Mouse (Mus musculus): ENCODE measurements around the gene Gm17428. TPM values are rescaled to one million over a fixed set of nuclear protein-coding genes. Genes with fewer than 3 reads are reported as not detected.

The Gm17428 gene
- not detected in 2 replicates for polyA plus RNA-seq (2015; fragmentation: Nextera tagmentation; extraction: Ambion mirVana)

DNA sequence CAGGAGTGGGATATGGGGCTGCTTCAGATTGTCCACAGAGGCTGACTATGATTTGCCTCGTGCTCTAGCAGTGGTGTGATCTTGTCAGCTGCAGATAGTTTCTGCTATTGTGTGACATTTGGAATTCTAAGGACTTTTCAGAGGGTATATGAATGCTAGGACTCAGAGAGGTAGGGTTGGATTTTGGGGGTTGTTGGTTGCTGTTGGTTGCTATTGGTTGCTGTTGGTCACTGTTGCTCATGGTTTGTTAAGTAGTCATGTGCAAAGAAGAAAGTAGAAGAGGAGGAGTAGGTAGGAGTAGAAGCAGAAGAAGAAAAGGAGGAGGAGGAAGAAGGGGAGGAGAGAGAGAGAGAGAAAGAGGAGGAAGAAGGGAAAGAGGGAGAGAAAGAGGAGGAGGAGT, at the start of gene Gm17428:
TSS of gene Gm17428 (plus strand) at position 301 of the 400 bp plus-strand sequence.
- Histone ChIP-seq H3K27me3 (ENCODE audit: insufficient read depth, low read length) (no peaks in the 10 kb centered on the region), H3K27ac (ENCODE audit: low read length) (no peak within 1 kb of the TSS), H3K36me3 (ENCODE audit: insufficient read depth, low read length) (no peaks in the 10 kb centered on the region), H3K9ac (replicated peaks; ENCODE audit: low read length) (no peak within 1 kb of the TSS), H3K9me3 (ENCODE audit: low read length) (no peaks in the 10 kb centered on the region), H3K4me2 (replicated peaks; ENCODE audit: low read depth, low read length) (no peak within 1 kb of the TSS), H3K4me1 (ENCODE audit: insufficient read depth, low read length) (no peaks in the 10 kb centered on the region), H3K4me3 (ENCODE audit: low read length) (no peak within 1 kb of the TSS)
- WGBS: 80% methylated on average over 1 of the region's 1 CpGs
- ATAC-seq (ENCODE audit: low FRiP score, low TSS enrichment): no peak

DNA sequence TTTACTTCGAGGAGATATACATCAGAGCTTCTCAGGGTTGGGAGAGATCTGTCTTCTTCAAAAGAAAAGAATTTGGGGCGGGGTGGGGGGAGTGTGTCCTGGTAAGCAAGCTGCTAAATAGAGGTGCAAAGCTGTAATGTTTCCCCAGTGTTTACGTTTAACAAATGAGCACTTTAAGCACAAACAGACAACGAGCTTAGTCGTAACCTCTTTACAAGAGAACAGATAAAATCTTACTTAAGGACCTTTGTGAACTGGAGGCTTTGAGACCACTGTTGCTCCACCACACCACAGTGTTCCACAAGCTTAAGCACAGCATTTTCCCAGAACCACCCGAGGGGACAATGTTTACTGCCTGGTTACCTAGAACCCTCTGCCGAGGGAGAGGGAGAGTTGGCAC, 49.4 kb upstream of the Gm17428 start:
- Histone ChIP-seq H3K4me1 (ENCODE audit: insufficient read depth, low read length) (peaks cover 32% of the 10 kb centered on the region), H3K27ac (ENCODE audit: low read length) (peak overlapping the region; percentile 99), H3K4me3 (ENCODE audit: low read length) (peak overlapping the region; percentile 55), H3K9ac (replicated peaks; ENCODE audit: low read length) (peak overlapping the region; percentile 82), H3K9me3 (ENCODE audit: low read length) (no peaks in the 10 kb centered on the region), H3K27me3 (ENCODE audit: insufficient read depth, low read length) (0 out of 2 replicates have a peak, but pooled peaks cover 2% of the 10 kb centered on the region), H3K36me3 (ENCODE audit: insufficient read depth, low read length) (no peaks in the 10 kb centered on the region), H3K4me2 (replicated peaks; ENCODE audit: low read depth, low read length) (peak overlapping the region; percentile 81)
- 10% methylated on average over 7 of the region's 7 CpGs for WGBS
- no peak for ATAC-seq (ENCODE audit: low FRiP score, low TSS enrichment)

DNA sequence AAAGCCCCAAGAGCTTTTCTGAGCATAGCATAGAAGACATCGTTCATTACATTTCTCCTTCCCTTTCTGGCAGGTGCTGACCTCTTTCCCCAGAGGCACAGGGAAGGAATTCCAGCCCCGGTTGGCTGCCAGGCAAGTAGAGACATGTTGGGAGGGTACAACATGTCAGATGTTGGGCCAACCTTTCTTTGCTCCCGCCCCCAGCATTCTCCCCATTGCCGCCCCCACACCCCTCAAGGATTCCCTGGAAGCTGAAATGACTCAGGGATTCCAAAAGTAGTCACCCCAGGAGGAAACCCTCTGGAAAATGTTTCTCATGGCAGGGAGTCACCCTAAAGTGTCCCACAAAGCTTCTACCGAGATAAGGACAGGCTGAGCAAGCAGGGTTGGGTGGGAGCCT, 46.9 kb upstream of the Gm17428 start:
- WGBS: 66% methylated on average over 5 of the region's 5 CpGs
- Histone ChIP-seq H3K4me1 (ENCODE audit: insufficient read depth, low read length) (peaks cover 26% of the 10 kb centered on the region), H3K4me3 (ENCODE audit: low read length) (no peak overlapping the region), H3K27ac (ENCODE audit: low read length) (no peak overlapping the region), H3K9me3 (ENCODE audit: low read length) (no peaks in the 10 kb centered on the region), H3K4me2 (replicated peaks; ENCODE audit: low read depth, low read length) (no peak overlapping the region), H3K36me3 (ENCODE audit: insufficient read depth, low read length) (no peaks in the 10 kb centered on the region), H3K9ac (replicated peaks; ENCODE audit: low read length) (no peak overlapping the region), H3K27me3 (ENCODE audit: insufficient read depth, low read length) (0 out of 2 replicates have a peak, but pooled peaks cover 2% of the 10 kb centered on the region)
- no peak for ATAC-seq (ENCODE audit: low FRiP score, low TSS enrichment)

DNA sequence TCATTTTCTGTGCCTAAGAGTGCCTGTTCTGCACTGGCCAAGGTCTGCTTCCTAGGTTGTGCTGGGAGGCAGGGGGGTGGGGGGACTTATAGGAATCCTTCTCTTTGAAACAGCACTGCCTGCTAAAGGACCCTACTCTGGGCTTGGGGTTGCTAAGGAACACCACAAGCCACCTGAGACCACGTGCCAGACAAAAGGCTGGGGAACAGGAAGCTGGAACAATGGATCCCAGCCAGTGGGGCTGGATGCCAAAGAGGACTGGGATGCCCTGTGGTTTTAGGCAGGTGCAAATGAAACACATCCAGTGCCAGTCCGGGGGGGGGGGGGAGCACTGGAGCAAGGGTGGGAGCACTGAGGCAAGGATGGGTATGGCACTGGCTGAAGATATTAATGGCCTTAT, 46.3 kb upstream of the Gm17428 start:
- H3K9me3 ChIP-seq (ENCODE audit: low read length): no peaks in the 10 kb centered on the region
- no peak overlapping the region for H3K9ac ChIP-seq (replicated peaks; ENCODE audit: low read length)
- no peak for ATAC-seq (ENCODE audit: low FRiP score, low TSS enrichment)
- 0 out of 2 replicates have a peak, but pooled peaks cover 2% of the 10 kb centered on the region for H3K27me3 ChIP-seq (ENCODE audit: insufficient read depth, low read length)
- no peak overlapping the region for H3K4me2 ChIP-seq (replicated peaks; ENCODE audit: low read depth, low read length)
- H3K4me3 ChIP-seq (ENCODE audit: low read length): no peak overlapping the region
- H3K27ac ChIP-seq (ENCODE audit: low read length): no peak overlapping the region
- no peaks in the 10 kb centered on the region for H3K36me3 ChIP-seq (ENCODE audit: insufficient read depth, low read length)
- WGBS: 37% methylated on average over 2 of the region's 2 CpGs
- H3K4me1 ChIP-seq (ENCODE audit: insufficient read depth, low read length): peaks cover 23% of the 10 kb centered on the region

DNA sequence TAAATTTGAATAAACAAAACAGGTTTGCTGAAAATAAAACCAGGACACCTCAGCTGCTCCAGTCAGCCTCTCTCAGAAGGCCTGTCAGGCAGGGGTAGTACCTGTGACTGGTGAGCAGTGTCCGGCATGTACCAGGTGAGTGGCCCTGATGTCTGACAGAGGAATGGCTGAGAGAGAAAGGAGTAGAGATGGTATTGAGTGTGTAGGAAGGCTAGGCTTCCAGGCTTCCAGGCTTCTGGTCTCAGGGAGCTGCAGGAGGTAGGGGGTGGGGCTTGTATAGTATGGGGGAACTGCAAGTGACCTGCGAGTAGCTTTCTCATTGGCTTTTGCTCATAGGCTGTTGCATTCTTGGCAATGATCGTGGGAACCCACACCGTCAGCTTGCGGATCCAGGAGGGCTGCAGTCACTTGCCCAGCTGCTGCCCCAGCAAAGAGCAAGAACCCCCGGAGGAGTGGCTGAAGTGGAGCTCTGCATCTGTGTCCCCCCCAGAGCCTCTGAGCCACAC, 44.0 kb upstream of the Gm17428 start, which contains the start of gene Il25:
TSS of gene Il25 (plus strand) at position 51 of the 506 bp plus-strand sequence.
- H3K27ac ChIP-seq (ENCODE audit: low read length): no peak within 1 kb of the TSS
- no peak within 1 kb of the TSS for H3K4me2 ChIP-seq (replicated peaks; ENCODE audit: low read depth, low read length)
- H3K4me1 ChIP-seq (ENCODE audit: insufficient read depth, low read length): peaks cover 21% of the 10 kb centered on the region
- no peak within 1 kb of the TSS for H3K9ac ChIP-seq (replicated peaks; ENCODE audit: low read length)
- WGBS: 30% methylated on average over 6 of the region's 6 CpGs
- peak; percentile 18; the same call in 1 of the 2 replicates for ATAC-seq (ENCODE audit: low FRiP score, low TSS enrichment)
- H3K27me3 ChIP-seq (ENCODE audit: insufficient read depth, low read length): 0 out of 2 replicates have a peak, but pooled peaks cover 2% of the 10 kb centered on the region
- H3K36me3 ChIP-seq (ENCODE audit: insufficient read depth, low read length): no peaks in the 10 kb centered on the region
- no peaks in the 10 kb centered on the region for H3K9me3 ChIP-seq (ENCODE audit: low read length)
- no peak within 1 kb of the TSS for H3K4me3 ChIP-seq (ENCODE audit: low read length)

DNA sequence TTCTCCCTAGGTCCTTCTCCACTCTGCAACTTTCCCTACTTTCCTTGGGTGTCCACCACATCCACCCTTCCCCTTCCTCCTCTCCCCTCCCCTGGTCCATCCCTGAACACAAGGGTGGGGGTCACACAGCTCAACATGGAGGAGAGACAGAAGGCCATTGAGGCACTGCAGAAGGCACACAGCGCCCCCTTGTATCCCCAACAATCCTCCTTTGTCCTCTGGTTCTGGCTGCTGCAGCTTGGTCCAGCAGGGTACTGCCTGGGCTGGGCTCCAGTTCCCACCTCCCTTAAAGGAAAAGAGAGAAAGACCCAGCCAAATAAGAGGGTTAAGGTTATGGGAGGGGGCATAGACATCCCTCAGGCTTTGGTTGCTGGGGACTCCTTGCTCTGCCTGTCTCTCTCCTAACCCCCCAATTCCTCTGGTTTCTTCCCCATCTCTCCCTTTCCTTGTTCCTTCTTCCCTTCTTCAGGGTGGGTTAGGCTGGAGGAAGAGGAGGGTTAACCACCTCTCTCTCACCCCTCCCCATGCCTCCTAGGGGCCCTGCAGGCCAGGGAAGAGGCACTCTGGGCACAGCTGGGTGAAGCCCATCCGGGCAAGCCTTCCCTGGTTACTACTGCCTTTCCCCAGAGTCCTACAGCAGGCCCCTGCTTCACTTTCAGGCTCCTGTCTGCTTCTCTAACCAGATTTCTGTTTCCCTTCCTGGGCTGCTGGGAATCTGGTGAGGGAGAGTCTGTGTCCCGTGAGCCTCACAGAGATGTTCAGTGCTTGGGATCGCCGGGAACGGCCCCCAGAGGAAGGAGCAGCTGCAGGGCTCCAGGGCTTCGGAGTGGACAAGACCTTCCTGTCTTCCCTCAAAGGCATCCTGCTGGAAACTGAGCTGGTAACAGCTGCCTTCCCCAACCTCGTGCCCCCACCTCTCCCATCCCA, 40.6 kb upstream of the Gm17428 start, which contains the start of gene Cmtm5:
TSS of gene Cmtm5 (plus strand) at position 358 of the 927 bp plus-strand sequence.
- Histone ChIP-seq H3K27ac (ENCODE audit: low read length) (peak within 1 kb of the TSS; percentile 72), H3K9ac (replicated peaks; ENCODE audit: low read length) (peak within 1 kb of the TSS; percentile 54), H3K4me3 (ENCODE audit: low read length) (no peak within 1 kb of the TSS)

DNA sequence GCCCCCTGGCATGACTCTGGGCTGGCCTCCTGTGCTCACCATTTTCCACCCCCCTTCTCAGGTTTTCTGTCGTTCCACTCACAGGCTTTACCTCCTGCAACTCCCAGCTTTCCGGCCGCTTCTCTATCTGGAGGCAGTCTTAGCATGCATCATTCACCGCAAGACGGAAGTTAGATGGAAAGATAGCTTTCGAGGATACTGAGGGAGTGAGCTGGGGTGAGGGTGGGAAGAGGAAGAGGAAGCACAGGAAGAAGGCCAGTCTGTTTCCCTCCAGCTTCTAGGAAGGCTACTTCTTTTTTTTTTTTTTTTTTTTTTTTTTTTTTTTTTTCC, 39.9 kb upstream of the Gm17428 start:
- peak overlapping the region; percentile 11; the same call in 1 of the 2 replicates for H3K4me2 ChIP-seq (replicated peaks; ENCODE audit: low read depth, low read length)
- H3K36me3 ChIP-seq (ENCODE audit: insufficient read depth, low read length): no peaks in the 10 kb centered on the region
- WGBS: 26% methylated on average over 6 of the region's 6 CpGs
- peaks cover 22% of the 10 kb centered on the region for H3K4me1 ChIP-seq (ENCODE audit: insufficient read depth, low read length)
- no peaks in the 10 kb centered on the region for H3K27me3 ChIP-seq (ENCODE audit: insufficient read depth, low read length)
- H3K9me3 ChIP-seq (ENCODE audit: low read length): no peaks in the 10 kb centered on the region
- peak; percentile 43 for ATAC-seq (ENCODE audit: low FRiP score, low TSS enrichment)
- H3K9ac ChIP-seq (replicated peaks; ENCODE audit: low read length): peak overlapping the region; percentile 54
- peak overlapping the region; percentile 72 for H3K27ac ChIP-seq (ENCODE audit: low read length)
- H3K4me3 ChIP-seq (ENCODE audit: low read length): no peak overlapping the region

More for the DNA sequence above, 40.6 kb upstream of the Gm17428 start, which contains the start of gene Cmtm5:
- Histone ChIP-seq H3K4me2 (replicated peaks; ENCODE audit: low read depth, low read length) (peak within 1 kb of the TSS; percentile 11; the same call in 1 of the 2 replicates), H3K36me3 (ENCODE audit: insufficient read depth, low read length) (no peaks in the 10 kb centered on the region), H3K4me1 (ENCODE audit: insufficient read depth, low read length) (peaks cover 22% of the 10 kb centered on the region), H3K27me3 (ENCODE audit: insufficient read depth, low read length) (no peaks in the 10 kb centered on the region), H3K9me3 (ENCODE audit: low read length) (no peaks in the 10 kb centered on the region)
- WGBS: 24% methylated on average over 8 of the region's 8 CpGs
- ATAC-seq (ENCODE audit: low FRiP score, low TSS enrichment): peak; percentile 7; the same call in 1 of the 2 replicates

DNA sequence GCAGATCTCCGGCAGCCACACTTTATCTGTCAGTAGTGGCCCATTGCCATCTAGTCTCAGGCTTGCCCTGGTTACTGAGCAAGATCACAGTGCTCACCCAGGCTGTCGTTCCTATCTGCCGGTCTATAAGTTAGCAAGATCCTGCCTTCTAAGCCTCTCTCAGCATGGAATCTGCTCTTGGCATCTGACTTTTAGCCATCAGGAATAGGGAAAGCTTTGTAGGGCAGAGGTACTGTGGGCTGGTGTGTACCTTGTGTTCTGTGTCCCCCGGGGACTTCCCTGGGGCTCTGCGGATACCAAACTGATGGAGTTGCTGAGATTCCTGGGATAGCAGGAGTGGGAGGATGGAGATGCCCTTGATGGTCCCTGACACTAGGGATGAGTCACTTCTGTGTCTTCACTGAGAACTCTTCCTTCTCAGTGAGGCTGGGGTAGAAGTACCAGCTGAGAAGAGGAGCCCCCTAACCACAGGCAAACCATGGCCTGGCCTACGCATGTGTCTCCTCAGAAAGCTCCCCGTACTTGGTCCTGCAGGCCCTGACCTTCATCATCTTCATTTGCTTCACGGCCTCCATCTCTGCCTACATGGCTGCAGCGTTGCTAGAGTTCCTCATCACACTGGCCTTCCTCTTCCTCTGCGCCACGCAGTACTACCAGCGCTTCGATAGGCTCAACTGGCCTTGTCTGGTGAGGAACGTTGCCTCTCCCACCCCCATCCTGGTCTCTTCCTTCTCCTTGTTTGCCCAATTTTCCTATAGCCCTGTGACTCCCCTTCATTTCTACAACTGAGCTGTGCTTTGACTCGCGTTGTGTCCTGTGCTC, 39.2 kb upstream of the Gm17428 start:
- no peak overlapping the region for H3K9ac ChIP-seq (replicated peaks; ENCODE audit: low read length)
- H3K27me3 ChIP-seq (ENCODE audit: insufficient read depth, low read length): no peaks in the 10 kb centered on the region
- no peak overlapping the region for H3K4me3 ChIP-seq (ENCODE audit: low read length)
- H3K36me3 ChIP-seq (ENCODE audit: insufficient read depth, low read length): no peaks in the 10 kb centered on the region
- H3K27ac ChIP-seq (ENCODE audit: low read length): no peak overlapping the region
- no peak overlapping the region for H3K4me2 ChIP-seq (replicated peaks; ENCODE audit: low read depth, low read length)
- H3K4me1 ChIP-seq (ENCODE audit: insufficient read depth, low read length): peaks cover 22% of the 10 kb centered on the region
- no peak for ATAC-seq (ENCODE audit: low FRiP score, low TSS enrichment)
- 82% methylated on average over 16 of the region's 16 CpGs for WGBS
- no peaks in the 10 kb centered on the region for H3K9me3 ChIP-seq (ENCODE audit: low read length)

DNA sequence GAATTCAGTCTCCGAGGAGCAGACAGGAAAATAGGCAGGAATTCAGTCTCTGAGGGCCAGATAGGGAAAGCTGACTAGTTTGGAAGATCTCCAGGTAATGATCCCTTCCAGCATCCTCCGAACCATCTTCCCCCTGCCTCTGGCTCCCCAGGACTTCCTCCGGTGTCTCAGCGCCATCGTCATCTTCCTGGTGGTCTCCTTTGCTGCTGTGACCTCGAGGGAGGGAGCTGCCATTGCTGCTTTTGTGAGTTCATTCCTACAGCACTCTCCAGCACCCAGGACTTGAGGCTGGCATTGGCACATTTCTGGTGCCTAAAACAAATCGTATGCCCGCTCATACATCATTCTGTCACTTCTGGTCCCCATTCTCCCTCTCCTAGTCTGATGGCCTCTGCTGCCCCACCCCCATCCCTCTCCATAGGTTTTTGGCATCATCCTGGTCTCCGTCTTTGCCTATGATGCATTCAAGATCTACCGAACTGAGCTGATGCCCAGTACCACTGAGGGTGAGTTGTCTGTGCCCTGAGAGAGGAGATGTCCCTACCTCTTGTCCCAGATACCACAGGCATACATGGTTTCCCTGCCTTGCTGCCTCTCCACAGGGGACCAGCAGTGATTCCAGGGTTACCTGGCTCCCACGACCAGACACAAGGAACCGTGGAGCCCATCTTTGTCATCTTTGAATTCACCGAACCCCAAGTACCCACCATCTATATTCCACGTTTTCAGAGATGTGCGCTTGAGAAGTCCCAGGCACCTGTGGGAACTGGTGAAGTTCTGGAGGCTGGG, 38.1 kb upstream of the Gm17428 start:
- H3K4me2 ChIP-seq (replicated peaks; ENCODE audit: low read depth, low read length): no peak overlapping the region
- H3K4me1 ChIP-seq (ENCODE audit: insufficient read depth, low read length): peaks cover 16% of the 10 kb centered on the region; the same call in 1 of the 2 replicates
- H3K27ac ChIP-seq (ENCODE audit: low read length): no peak overlapping the region
- H3K27me3 ChIP-seq (ENCODE audit: insufficient read depth, low read length): no peaks in the 10 kb centered on the region
- no peak overlapping the region for H3K4me3 ChIP-seq (ENCODE audit: low read length)
- WGBS: 83% methylated on average over 15 of the region's 15 CpGs
- no peak for ATAC-seq (ENCODE audit: low FRiP score, low TSS enrichment)
- H3K9me3 ChIP-seq (ENCODE audit: low read length): no peaks in the 10 kb centered on the region
- H3K9ac ChIP-seq (replicated peaks; ENCODE audit: low read length): no peak overlapping the region
- H3K36me3 ChIP-seq (ENCODE audit: insufficient read depth, low read length): no peaks in the 10 kb centered on the region
